Mouse (Mus musculus): ENCODE results near the gene Rnf168. TPM values are rescaled to one million over a fixed set of nuclear protein-coding genes. Genes with fewer than 3 reads are reported as not detected.
"Not testable (repeated sequence)": the region's sequence is repeated elsewhere in the genome, so short reads cannot be mapped to it uniquely, and the experiment has no call there.

Gene Rnf168
- polyA plus RNA-seq, 1 experiment = 16.0 TPM

- TF ChIP-seq CTCF (IDR thresholded peaks at IDR 0.05; ENCODE audit: borderline replicate concordance, extremely low read depth, insufficient read depth, insufficient read length) (no peak), POLR2A (IDR thresholded peaks at IDR 0.05; ENCODE audit: borderline replicate concordance, extremely low read depth, insufficient read depth, insufficient read length, poor library complexity, severe bottlenecking) (no peak)
Measured at GRCm38 (mm10) chr16:32275830-32276229, 1.4 kb upstream of the Rnf168 start.

GRCm38 (mm10) chr16:32278396-32278795, 1.1 kb downstream of the Rnf168 start:
- no peak for DNase-seq (ENCODE audit: low read depth)
- TF ChIP-seq POLR2A (IDR thresholded peaks at IDR 0.05; ENCODE audit: borderline replicate concordance, extremely low read depth, insufficient read depth, insufficient read length, poor library complexity, severe bottlenecking) (no peak), CTCF (IDR thresholded peaks at IDR 0.05; ENCODE audit: borderline replicate concordance, extremely low read depth, insufficient read depth, insufficient read length) (no peak)

More at GRCm38 (mm10) chr16:32275830-32276229, 1.4 kb upstream of the Rnf168 start:
- DNase-seq (ENCODE audit: low read depth) = no peak

DNA sequence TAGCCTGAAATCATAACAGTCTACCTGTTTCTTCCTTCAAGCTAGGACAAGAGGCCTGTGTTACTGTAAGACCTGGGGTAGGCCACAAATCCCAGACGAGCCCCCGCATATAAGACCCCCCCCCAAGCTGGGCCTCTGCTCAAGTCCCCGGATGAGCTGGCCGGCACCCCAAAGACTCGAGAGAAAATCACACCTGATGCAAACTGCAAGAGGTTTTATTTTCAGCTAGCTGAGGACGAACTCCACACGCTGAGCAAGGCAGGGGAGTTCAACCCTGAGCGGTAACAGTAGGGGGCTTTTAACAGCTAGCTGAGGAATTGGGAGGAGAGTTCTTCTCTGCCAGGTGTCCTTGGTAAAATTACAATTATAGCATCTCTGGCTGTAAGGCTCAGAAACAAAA, 3.0 kb downstream of the Rnf168 start:
- DNase-seq (ENCODE audit: low read depth) = no peak
- TF ChIP-seq CTCF (IDR thresholded peaks at IDR 0.05; ENCODE audit: borderline replicate concordance, extremely low read depth, insufficient read depth, insufficient read length) = no peak
- no peak for TF ChIP-seq POLR2A (IDR thresholded peaks at IDR 0.05; ENCODE audit: borderline replicate concordance, extremely low read depth, insufficient read depth, insufficient read length, poor library complexity, severe bottlenecking)

GRCm38 (mm10) chr16:32282608-32283007, 5.3 kb downstream of the Rnf168 start:
- TF ChIP-seq POLR2A (IDR thresholded peaks at IDR 0.05; ENCODE audit: borderline replicate concordance, extremely low read depth, insufficient read depth, insufficient read length, poor library complexity, severe bottlenecking) = no peak
- no peak for TF ChIP-seq CTCF (IDR thresholded peaks at IDR 0.05; ENCODE audit: borderline replicate concordance, extremely low read depth, insufficient read depth, insufficient read length)
- DNase-seq (ENCODE audit: low read depth) = no peak

DNA sequence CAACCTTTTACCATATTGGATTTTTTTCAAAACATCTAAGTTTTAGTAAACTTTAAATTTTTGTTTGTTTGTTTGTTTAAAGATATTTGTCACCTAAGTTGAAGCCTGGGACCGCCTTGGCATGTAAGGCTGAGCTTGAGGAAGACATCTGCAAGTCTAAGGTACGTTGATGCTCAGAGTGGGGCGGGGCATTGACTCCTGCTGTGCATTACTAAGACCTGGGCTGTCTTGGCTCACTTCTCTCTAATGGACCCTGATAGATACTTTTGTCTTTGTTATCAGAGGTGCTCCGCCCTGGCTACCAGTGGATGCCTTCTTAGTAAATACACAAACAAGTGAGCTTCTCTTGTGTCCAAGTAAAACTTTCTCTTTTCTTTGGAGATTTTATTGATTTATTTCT, 14.6 kb downstream of the Rnf168 start:
- TF ChIP-seq CTCF (IDR thresholded peaks at IDR 0.05; ENCODE audit: borderline replicate concordance, extremely low read depth, insufficient read depth, insufficient read length) (no peak), POLR2A (IDR thresholded peaks at IDR 0.05; ENCODE audit: borderline replicate concordance, extremely low read depth, insufficient read depth, insufficient read length, poor library complexity, severe bottlenecking) (no peak)
- DNase-seq (ENCODE audit: low read depth) = no peak

DNA sequence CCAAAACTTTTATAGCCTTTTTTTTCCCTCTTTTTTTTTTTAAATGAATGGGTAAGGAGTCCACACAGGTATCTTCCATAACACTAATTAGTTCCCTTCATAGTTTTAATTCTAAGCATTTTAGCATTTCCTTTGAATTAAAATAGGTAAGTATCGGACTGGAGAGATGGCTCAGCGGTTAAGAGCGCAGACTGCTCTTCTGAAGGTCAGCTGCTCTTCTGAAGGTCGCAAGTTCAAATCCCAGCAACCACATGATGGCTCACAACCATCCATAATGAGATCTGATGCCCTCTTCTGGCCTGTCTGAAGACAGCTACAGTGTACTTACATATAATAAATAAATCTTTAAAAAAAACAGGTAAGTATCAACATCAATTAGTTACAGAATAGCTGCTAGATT, 22.4 kb downstream of the Rnf168 start:
- DNase-seq (ENCODE audit: low read depth) = not testable (repeated sequence)

DNA sequence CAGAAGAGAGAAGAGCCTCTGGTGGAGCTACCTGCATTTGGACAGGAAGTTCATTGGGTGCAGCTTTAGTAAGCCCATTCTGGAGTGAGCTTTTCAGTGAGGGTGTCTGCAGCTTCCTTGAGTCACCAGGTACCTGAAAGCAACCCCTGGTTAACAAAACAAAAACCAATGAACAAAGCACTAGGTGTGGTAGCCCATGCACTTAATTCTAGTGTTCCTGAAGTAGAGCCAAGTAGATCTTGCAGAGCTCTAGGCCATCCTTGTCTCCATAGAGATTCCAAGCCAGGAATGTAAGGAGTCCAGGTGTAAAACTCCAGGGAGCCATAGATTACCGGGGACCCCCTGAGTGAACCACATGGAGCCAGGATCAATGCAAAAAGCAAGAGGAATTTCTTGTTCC, 25.8 kb downstream of the Rnf168 start:
- TF ChIP-seq POLR2A (IDR thresholded peaks at IDR 0.05; ENCODE audit: borderline replicate concordance, extremely low read depth, insufficient read depth, insufficient read length, poor library complexity, severe bottlenecking) = no peak
- no peak for TF ChIP-seq CTCF (IDR thresholded peaks at IDR 0.05; ENCODE audit: borderline replicate concordance, extremely low read depth, insufficient read depth, insufficient read length)

GRCm38 (mm10) chr16:32303886-32304285, 26.6 kb downstream of the Rnf168 start:
- DNase-seq (ENCODE audit: low read depth) = no peak
- TF ChIP-seq POLR2A (IDR thresholded peaks at IDR 0.05; ENCODE audit: borderline replicate concordance, extremely low read depth, insufficient read depth, insufficient read length, poor library complexity, severe bottlenecking) (no peak), CTCF (IDR thresholded peaks at IDR 0.05; ENCODE audit: borderline replicate concordance, extremely low read depth, insufficient read depth, insufficient read length) (no peak)

More for the DNA sequence above, 25.8 kb downstream of the Rnf168 start:
- no peak for DNase-seq (ENCODE audit: low read depth)

DNA sequence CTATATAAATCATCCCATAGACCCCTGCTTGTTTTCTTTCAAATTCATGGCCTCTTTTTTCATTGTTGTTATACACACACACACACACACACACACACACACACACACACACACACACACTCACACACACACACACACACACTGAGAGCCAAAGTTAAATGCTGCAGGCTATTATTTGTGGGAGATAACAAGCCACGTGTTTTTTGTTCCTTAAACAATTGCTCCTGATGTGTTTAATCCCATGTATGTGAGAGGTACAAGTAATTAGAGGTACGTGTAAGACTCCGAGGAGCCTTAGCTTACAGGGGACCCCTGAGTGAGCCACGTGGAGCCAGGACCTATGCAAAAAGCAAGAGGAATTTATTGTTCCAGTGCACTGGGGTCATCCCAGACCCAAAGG, 34.7 kb downstream of the Rnf168 start:
- no peak for DNase-seq (ENCODE audit: low read depth)
- TF ChIP-seq POLR2A (IDR thresholded peaks at IDR 0.05; ENCODE audit: borderline replicate concordance, extremely low read depth, insufficient read depth, insufficient read length, poor library complexity, severe bottlenecking) = no peak
- TF ChIP-seq CTCF (IDR thresholded peaks at IDR 0.05; ENCODE audit: borderline replicate concordance, extremely low read depth, insufficient read depth, insufficient read length) = no peak

GRCm38 (mm10) chr16:32312386-32312785, 35.1 kb downstream of the Rnf168 start:
- TF ChIP-seq POLR2A (IDR thresholded peaks at IDR 0.05; ENCODE audit: borderline replicate concordance, extremely low read depth, insufficient read depth, insufficient read length, poor library complexity, severe bottlenecking) (no peak), CTCF (IDR thresholded peaks at IDR 0.05; ENCODE audit: borderline replicate concordance, extremely low read depth, insufficient read depth, insufficient read length) (no peak)
- DNase-seq (ENCODE audit: low read depth) = no peak

DNA sequence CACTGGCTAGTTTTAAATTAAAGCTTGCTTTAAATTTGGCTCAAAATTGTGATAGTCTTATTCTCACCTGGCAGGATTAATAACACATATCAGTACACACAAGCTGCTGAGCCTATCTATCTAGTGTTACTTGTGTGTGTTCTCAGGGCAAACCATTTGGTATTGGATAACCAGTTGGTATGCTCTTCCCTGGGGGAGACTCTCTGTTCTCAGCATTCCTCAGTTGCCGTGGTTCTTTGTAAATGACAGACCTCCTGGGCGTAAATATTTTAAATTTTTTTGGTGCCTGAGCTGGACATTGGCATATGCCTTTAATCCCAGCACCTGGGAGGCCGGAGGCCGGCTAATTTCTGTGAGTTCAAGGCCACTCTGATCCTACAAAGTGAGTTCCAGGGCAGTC, 35.6 kb downstream of the Rnf168 start:
- TF ChIP-seq POLR2A (IDR thresholded peaks at IDR 0.05; ENCODE audit: borderline replicate concordance, extremely low read depth, insufficient read depth, insufficient read length, poor library complexity, severe bottlenecking) (no peak), CTCF (IDR thresholded peaks at IDR 0.05; ENCODE audit: borderline replicate concordance, extremely low read depth, insufficient read depth, insufficient read length) (no peak)
- DNase-seq (ENCODE audit: low read depth) = no peak

- no peak for TF ChIP-seq POLR2A (IDR thresholded peaks at IDR 0.05; ENCODE audit: borderline replicate concordance, extremely low read depth, insufficient read depth, insufficient read length, poor library complexity, severe bottlenecking)
- no peak for TF ChIP-seq CTCF (IDR thresholded peaks at IDR 0.05; ENCODE audit: borderline replicate concordance, extremely low read depth, insufficient read depth, insufficient read length)
- no peak for DNase-seq (ENCODE audit: low read depth)
Measured at GRCm38 (mm10) chr16:32316601-32317000, 39.3 kb downstream of the Rnf168 start.

DNA sequence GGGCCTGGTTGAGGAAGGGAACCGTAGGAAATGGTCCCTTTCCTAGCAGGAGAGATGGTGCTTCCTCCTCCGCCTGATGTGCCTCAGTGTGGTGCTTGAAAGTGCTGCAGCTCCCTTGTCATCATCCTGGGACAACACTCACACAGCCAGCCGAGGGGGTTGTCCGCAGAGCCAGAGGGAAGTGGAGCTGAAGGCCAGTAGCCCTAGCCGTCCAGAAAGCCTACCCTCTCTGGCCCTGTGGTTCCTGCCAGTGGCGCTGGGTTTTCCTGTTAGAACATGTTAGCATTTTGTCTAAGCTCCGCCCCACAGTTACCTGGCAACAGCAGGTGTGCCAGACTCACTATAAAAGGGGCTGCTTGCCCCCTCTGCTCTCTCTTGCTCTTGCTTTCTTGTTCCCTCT, 46.7 kb downstream of the Rnf168 start:
- no peak for DNase-seq (ENCODE audit: low read depth)
- TF ChIP-seq POLR2A (IDR thresholded peaks at IDR 0.05; ENCODE audit: borderline replicate concordance, extremely low read depth, insufficient read depth, insufficient read length, poor library complexity, severe bottlenecking) (no peak), CTCF (IDR thresholded peaks at IDR 0.05; ENCODE audit: borderline replicate concordance, extremely low read depth, insufficient read depth, insufficient read length) (no peak)

All from brain, embryonic 14.5 days (tissue).